Mouse (Mus musculus): Measurements from ENCODE around the gene Ppp6r3. TPM values are rescaled to one million over a fixed set of nuclear protein-coding genes. Genes with fewer than 3 reads are reported as not detected.
A peak's percentile ranks its signal among the peaks of the same experiment; 100 is the strongest.
"Not testable (repeated sequence)": the region's sequence is repeated elsewhere in the genome, so short reads cannot be mapped to it uniquely, and the experiment has no call there.

Ppp6r3 gene
- polyA plus RNA-seq, 1 experiment from 2014 or later: 53.9 TPM

DNA sequence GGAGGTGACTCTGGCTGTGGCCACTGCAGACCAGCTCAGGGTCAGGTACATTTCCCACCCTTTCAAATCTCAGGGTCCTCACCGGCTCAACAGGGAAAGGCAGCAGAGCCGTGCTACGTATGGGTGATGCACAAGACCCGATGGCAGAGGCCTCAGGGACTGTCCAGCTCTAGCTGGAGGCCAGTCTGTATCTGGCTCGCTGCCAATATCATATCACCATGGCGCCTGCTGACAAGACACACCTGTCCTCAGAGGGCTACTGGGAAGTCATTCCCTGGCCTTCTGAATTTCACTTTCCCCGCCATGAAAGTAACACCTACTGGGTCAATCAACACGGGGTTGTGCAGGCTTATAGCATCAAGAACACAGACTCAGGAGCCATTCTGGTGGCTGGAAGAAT, 36.2 kb upstream of the Ppp6r3 start:
- ATAC-seq (replicated peaks; ENCODE audit: low FRiP score) (no peak), DNase-seq (ENCODE audit: low spot score) (no peak)
- Histone ChIP-seq H3K9me3 (ENCODE audit: control insufficient read depth, low read length) (no peaks in the 10 kb centered on the region), H3K4me1 (replicated peaks; ENCODE audit: control insufficient read depth, insufficient read depth, low read length) (no peaks in the 10 kb centered on the region), H3K4me2 (no peak overlapping the region), H3K27ac (ENCODE audit: low read depth, low read length) (no peak overlapping the region), H3K36me3 (ENCODE audit: control insufficient read depth, insufficient read depth, low read length) (peaks cover 32% of the 10 kb centered on the region), H3K4me3 (ENCODE audit: low read depth, low read length) (no peak overlapping the region), H3K27me3 (replicated peaks; ENCODE audit: control insufficient read depth, insufficient read depth, low read length) (no peaks in the 10 kb centered on the region), H3K9ac (ENCODE audit: low read depth, low read length) (no peak overlapping the region)
- 82% methylated on average over 8 of the region's 8 CpGs for whole genome bisulfite sequencing

- H3K27ac ChIP-seq (ENCODE audit: low read depth, low read length): no peak overlapping the region
- peaks cover 33% of the 10 kb centered on the region for H3K36me3 ChIP-seq (ENCODE audit: control insufficient read depth, insufficient read depth, low read length)
- 87% methylated on average over 2 of the region's 2 CpGs for WGBS
Measured at GRCm38 (mm10) chr19:3610886-3611285, 35.3 kb upstream of the Ppp6r3 start.

DNA sequence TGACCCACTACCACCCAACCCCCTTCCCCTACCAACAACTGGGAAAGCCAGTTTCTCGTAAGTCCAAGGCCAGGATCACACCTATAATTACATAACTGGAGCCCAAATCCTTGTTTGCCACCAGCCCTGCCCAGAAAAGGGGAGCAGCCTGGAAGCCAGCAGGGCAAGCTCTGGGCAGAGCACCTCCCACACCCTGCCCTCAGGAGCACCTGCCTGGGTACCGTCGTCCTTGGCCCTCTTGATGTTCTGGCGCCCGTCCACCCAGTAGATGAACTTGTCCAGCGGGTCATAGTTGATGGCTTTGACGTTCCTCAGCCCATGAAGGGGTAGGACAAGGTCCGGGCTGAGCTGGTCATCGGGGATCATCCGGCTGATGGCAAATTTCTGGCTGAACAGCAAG, 34.3 kb upstream of the Ppp6r3 start:
- H3K4me3 ChIP-seq (ENCODE audit: low read depth, low read length): no peak overlapping the region
- ATAC-seq (replicated peaks; ENCODE audit: low FRiP score) (no peak), DNase-seq (ENCODE audit: low spot score) (no peak)
- H3K4me2 ChIP-seq: no peak overlapping the region
- H3K9me3 ChIP-seq (ENCODE audit: control insufficient read depth, low read length): no peaks in the 10 kb centered on the region
- H3K27ac ChIP-seq (ENCODE audit: low read depth, low read length): no peak overlapping the region
- H3K4me1 ChIP-seq (replicated peaks; ENCODE audit: control insufficient read depth, insufficient read depth, low read length): no peaks in the 10 kb centered on the region
- peaks cover 36% of the 10 kb centered on the region for H3K36me3 ChIP-seq (ENCODE audit: control insufficient read depth, insufficient read depth, low read length)
- no peaks in the 10 kb centered on the region for H3K27me3 ChIP-seq (replicated peaks; ENCODE audit: control insufficient read depth, insufficient read depth, low read length)
- WGBS: 90% methylated on average over 10 of the region's 10 CpGs
- no peak overlapping the region for H3K9ac ChIP-seq (ENCODE audit: low read depth, low read length)

More at GRCm38 (mm10) chr19:3610886-3611285, 35.3 kb upstream of the Ppp6r3 start:
- no peak overlapping the region for H3K4me3 ChIP-seq (ENCODE audit: low read depth, low read length)
- ATAC-seq (replicated peaks; ENCODE audit: low FRiP score): no peak
- no peak overlapping the region for H3K4me2 ChIP-seq
- no peaks in the 10 kb centered on the region for H3K4me1 ChIP-seq (replicated peaks; ENCODE audit: control insufficient read depth, insufficient read depth, low read length)
- H3K9ac ChIP-seq (ENCODE audit: low read depth, low read length): no peak overlapping the region
- H3K9me3 ChIP-seq (ENCODE audit: control insufficient read depth, low read length): no peaks in the 10 kb centered on the region
- DNase-seq (ENCODE audit: low spot score): no peak
- H3K27me3 ChIP-seq (replicated peaks; ENCODE audit: control insufficient read depth, insufficient read depth, low read length): no peaks in the 10 kb centered on the region

DNA sequence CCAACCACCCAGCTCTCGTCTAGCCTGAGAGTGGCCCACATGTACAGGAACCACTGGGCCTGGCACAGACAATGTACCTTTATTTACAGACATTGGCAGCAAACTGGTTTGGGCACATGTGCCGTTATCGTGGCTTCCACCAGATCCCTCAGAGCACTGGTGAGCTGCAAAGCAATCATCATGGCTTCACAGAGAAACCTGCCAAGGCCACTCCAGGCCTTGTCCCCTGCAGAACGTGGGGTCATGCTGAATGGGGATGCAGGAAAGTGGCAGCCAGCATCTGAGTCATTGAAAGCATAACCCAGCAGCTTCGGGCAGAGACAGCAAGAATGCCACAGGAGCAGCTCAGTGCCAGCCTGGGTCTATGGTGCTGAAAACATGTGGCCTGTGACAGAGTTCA, 18.8 kb upstream of the Ppp6r3 start:
- ATAC-seq (replicated peaks; ENCODE audit: low FRiP score) (no peak), DNase-seq (ENCODE audit: low spot score) (no peak)
- H3K27me3 ChIP-seq (replicated peaks; ENCODE audit: control insufficient read depth, insufficient read depth, low read length): no peaks in the 10 kb centered on the region
- H3K9ac ChIP-seq (ENCODE audit: low read depth, low read length): no peak overlapping the region
- H3K27ac ChIP-seq (ENCODE audit: low read depth, low read length): no peak overlapping the region
- H3K4me1 ChIP-seq (replicated peaks; ENCODE audit: control insufficient read depth, insufficient read depth, low read length): peaks cover 10% of the 10 kb centered on the region
- no peak overlapping the region for H3K4me3 ChIP-seq (ENCODE audit: low read depth, low read length)
- H3K9me3 ChIP-seq (ENCODE audit: control insufficient read depth, low read length): no peaks in the 10 kb centered on the region
- peaks cover 50% of the 10 kb centered on the region for H3K36me3 ChIP-seq (ENCODE audit: control insufficient read depth, insufficient read depth, low read length)
- WGBS: 91% methylated on average over 5 of the region's 5 CpGs
- no peak overlapping the region for H3K4me2 ChIP-seq

DNA sequence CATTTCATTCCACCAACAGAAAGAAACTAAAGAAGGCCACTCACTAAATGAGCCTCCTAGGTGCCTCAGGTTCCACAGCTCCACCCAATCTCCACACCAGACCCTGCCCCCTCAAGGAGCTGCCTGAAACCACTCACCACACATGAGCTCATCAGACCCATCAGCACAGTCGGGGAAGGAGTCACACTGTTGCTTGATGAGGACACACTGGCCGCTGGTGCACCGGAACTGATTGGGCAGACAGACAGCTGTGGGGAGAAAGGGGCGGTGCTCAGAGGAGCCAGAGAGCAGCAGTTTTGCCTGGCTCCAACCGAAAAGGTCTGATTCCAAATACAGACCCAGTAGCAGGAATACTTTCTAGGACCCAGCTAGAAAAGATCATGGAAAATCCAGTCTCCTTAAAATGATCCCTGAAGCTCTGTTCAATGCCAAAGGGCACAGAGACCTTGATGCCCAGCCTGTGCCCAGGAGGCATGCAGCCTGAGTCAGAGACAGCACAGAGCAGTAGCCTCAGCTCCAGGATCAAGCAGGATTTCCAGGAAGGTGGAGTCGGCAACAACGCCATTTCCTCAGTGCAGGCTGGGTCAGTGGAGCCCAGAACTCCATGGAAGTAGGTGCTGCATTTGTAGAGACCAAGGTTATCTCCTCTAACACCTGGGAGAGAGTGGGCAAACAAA, 18.0 kb upstream of the Ppp6r3 start:
- peaks cover 12% of the 10 kb centered on the region for H3K4me1 ChIP-seq (replicated peaks; ENCODE audit: control insufficient read depth, insufficient read depth, low read length)

GRCm38 (mm10) chr19:3589968-3590367, 14.4 kb upstream of the Ppp6r3 start:
- H3K27ac ChIP-seq (ENCODE audit: low read depth, low read length): peak overlapping the region; percentile 74

More for the DNA sequence above, 18.0 kb upstream of the Ppp6r3 start:
- ATAC-seq (replicated peaks; ENCODE audit: low FRiP score) (no peak), DNase-seq (ENCODE audit: low spot score) (no peak)
- Histone ChIP-seq H3K27ac (ENCODE audit: low read depth, low read length) (no peak overlapping the region), H3K27me3 (replicated peaks; ENCODE audit: control insufficient read depth, insufficient read depth, low read length) (no peaks in the 10 kb centered on the region), H3K4me2 (no peak overlapping the region), H3K36me3 (ENCODE audit: control insufficient read depth, insufficient read depth, low read length) (peaks cover 49% of the 10 kb centered on the region), H3K4me3 (ENCODE audit: low read depth, low read length) (no peak overlapping the region), H3K9me3 (ENCODE audit: control insufficient read depth, low read length) (no peaks in the 10 kb centered on the region), H3K9ac (ENCODE audit: low read depth, low read length) (no peak overlapping the region)
- WGBS: 83% methylated on average over 7 of the region's 7 CpGs

DNA sequence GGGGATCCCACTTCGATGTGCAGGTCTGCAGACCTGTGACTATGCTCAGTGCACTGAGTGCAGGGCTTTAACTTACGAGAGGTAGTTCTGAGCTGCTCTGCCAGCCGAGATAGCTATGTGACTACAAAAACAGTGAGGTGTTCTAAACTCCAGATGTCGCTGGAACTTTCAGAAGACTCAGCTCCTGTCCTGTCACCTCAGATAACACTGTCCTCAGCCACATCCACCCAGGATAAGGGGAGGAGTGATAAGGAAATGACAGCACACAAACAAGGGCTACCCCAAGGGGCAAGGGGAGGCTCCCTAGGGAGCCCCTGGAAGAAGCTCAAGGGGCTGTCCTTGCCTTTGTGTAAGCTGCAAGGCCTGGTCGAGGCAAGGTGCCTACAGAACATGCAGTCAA, 14.0 kb upstream of the Ppp6r3 start:
- Histone ChIP-seq H3K4me1 (replicated peaks; ENCODE audit: control insufficient read depth, insufficient read depth, low read length) (peaks cover 12% of the 10 kb centered on the region), H3K27me3 (replicated peaks; ENCODE audit: control insufficient read depth, insufficient read depth, low read length) (no peaks in the 10 kb centered on the region), H3K4me3 (ENCODE audit: low read depth, low read length) (no peak overlapping the region), H3K36me3 (ENCODE audit: control insufficient read depth, insufficient read depth, low read length) (peaks cover 31% of the 10 kb centered on the region; the same call in 1 of the 2 replicates), H3K9ac (ENCODE audit: low read depth, low read length) (0 out of 2 replicates have a peak overlapping the region, but pooled peaks have one; percentile 38), H3K9me3 (ENCODE audit: control insufficient read depth, low read length) (no peaks in the 10 kb centered on the region), H3K27ac (ENCODE audit: low read depth, low read length) (peak overlapping the region; percentile 74), H3K4me2 (peak overlapping the region; percentile 31)
- WGBS: 48% methylated on average over 5 of the region's 5 CpGs
- peak; percentile 90 for ATAC-seq (replicated peaks; ENCODE audit: low FRiP score)
- no peak for DNase-seq (ENCODE audit: low spot score)

More at GRCm38 (mm10) chr19:3589968-3590367, 14.4 kb upstream of the Ppp6r3 start:
- Histone ChIP-seq H3K9me3 (ENCODE audit: control insufficient read depth, low read length) (no peaks in the 10 kb centered on the region), H3K27me3 (replicated peaks; ENCODE audit: control insufficient read depth, insufficient read depth, low read length) (no peaks in the 10 kb centered on the region), H3K4me1 (replicated peaks; ENCODE audit: control insufficient read depth, insufficient read depth, low read length) (peaks cover 12% of the 10 kb centered on the region), H3K36me3 (ENCODE audit: control insufficient read depth, insufficient read depth, low read length) (peaks cover 35% of the 10 kb centered on the region; the same call in 1 of the 2 replicates), H3K4me2 (peak overlapping the region; percentile 31; the same call in 1 of the 2 replicates), H3K4me3 (ENCODE audit: low read depth, low read length) (no peak overlapping the region), H3K9ac (ENCODE audit: low read depth, low read length) (0 out of 2 replicates have a peak overlapping the region, but pooled peaks have one; percentile 38)
- peak; percentile 64 for ATAC-seq (replicated peaks; ENCODE audit: low FRiP score)
- peak; percentile 42 for DNase-seq (ENCODE audit: low spot score)
- 57% methylated on average over 4 of the region's 4 CpGs for WGBS

DNA sequence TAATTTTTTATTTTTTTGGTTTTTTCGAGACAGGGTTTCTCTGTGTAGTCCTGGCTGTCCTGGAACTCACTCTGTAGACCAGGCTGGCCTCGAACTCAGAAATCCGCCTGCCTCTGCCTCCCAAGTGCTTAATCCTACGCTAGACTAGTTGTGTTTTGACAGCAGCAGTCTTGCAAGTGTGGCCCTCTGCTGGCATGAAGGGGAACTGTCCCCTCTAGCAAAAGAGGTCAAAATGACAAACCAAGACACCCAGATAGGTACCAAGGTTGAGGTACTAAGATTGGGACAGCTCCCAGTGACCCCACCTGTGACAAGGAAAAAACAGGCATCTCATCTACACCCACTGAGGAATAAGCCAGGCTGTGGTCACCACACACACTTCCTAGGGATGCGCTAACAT, 12.2 kb upstream of the Ppp6r3 start:
- not testable (repeated sequence) for H3K27ac ChIP-seq (ENCODE audit: low read depth, low read length); H3K4me2 ChIP-seq; H3K9ac ChIP-seq (ENCODE audit: low read depth, low read length); H3K9me3 ChIP-seq (ENCODE audit: control insufficient read depth, low read length); DNase-seq (ENCODE audit: low spot score); ATAC-seq (replicated peaks; ENCODE audit: low FRiP score); H3K4me3 ChIP-seq (ENCODE audit: low read depth, low read length); H3K27me3 ChIP-seq (replicated peaks; ENCODE audit: control insufficient read depth, insufficient read depth, low read length)
- 88% methylated on average over 5 of the region's 5 CpGs for WGBS
- Histone ChIP-seq H3K36me3 (ENCODE audit: control insufficient read depth, insufficient read depth, low read length) (peaks cover 20% of the 10 kb centered on the region; the same call in 1 of the 2 replicates), H3K4me1 (replicated peaks; ENCODE audit: control insufficient read depth, insufficient read depth, low read length) (peaks cover 12% of the 10 kb centered on the region)

DNA sequence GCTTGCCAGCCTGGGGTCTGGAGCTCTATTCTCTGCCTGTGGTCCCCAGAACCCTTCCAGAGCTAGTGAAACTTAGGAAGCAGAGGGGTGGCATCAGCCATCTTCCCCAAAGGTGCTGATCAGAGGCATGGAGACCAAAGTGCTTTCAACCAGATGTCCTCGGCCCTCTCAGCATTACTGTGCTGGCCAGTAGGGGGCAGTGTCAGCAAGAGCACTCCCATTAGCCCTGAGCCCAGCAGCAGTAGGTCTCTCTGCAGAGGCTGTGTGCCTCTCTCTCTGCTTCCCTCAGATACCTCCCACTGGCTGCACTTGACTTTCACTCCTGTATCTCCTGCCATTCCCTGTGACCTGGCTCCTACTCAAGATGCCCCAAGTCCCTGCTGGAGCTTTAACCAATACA, 11.0 kb upstream of the Ppp6r3 start:
- peaks cover 20% of the 10 kb centered on the region; the same call in 1 of the 2 replicates for H3K36me3 ChIP-seq (ENCODE audit: control insufficient read depth, insufficient read depth, low read length)
- H3K9ac ChIP-seq (ENCODE audit: low read depth, low read length): no peak overlapping the region
- no peak overlapping the region for H3K4me3 ChIP-seq (ENCODE audit: low read depth, low read length)
- no peak overlapping the region for H3K4me2 ChIP-seq
- 33% methylated on average over 1 of the region's 1 CpGs for WGBS
- no peaks in the 10 kb centered on the region for H3K27me3 ChIP-seq (replicated peaks; ENCODE audit: control insufficient read depth, insufficient read depth, low read length)
- no peaks in the 10 kb centered on the region for H3K9me3 ChIP-seq (ENCODE audit: control insufficient read depth, low read length)
- H3K27ac ChIP-seq (ENCODE audit: low read depth, low read length): no peak overlapping the region
- DNase-seq (ENCODE audit: low spot score) (peak; percentile 44), ATAC-seq (replicated peaks; ENCODE audit: low FRiP score) (no peak)
- peaks cover 12% of the 10 kb centered on the region for H3K4me1 ChIP-seq (replicated peaks; ENCODE audit: control insufficient read depth, insufficient read depth, low read length)

Data from liver, embryonic 11.5 days (tissue).